Mouse (Mus musculus) cerebral cortex, adult 2 months (tissue): ENCODE results near the gene Phf19.

ENCODE experiments used
- WGBS: fragments of 180-500 bp; shearing (Covaris S2); methylation state at CpG from one replicate; pipeline ENCODE4 v1.1.7; 2018; 5-methylcytosine and 5-hydroxymethylcytosine counted together

Phf19 gene

GRCm38 (mm10) chr2:34913218-34914068, at the start of gene Phf19:
TSS of gene Phf19 (minus strand) at chr2:34914026.
- 2% methylated on average over 64 of the region's 64 CpGs for WGBS

- 80% methylated on average over 13 of the region's 13 CpGs for WGBS
These were observed 49.6 kb upstream of the Phf19 start for GRCm38 (mm10) chr2:34963371-34963956.

- 86% methylated on average over 9 of the region's 9 CpGs for WGBS
These were observed 49.1 kb upstream of the Phf19 start for GRCm38 (mm10) chr2:34962893-34963292.

- WGBS = 89% methylated on average over 2 of the region's 2 CpGs
These were observed 48.4 kb upstream of the Phf19 start for GRCm38 (mm10) chr2:34962211-34962610.

- 20% methylated on average over 20 of the region's 20 CpGs for WGBS
These were observed 47.7 kb upstream of the Phf19 start, which contains the start of gene Traf1 for GRCm38 (mm10) chr2:34961481-34962036. TSS of gene Traf1 (minus strand) at chr2:34961772.

- 64% methylated on average over 6 of the region's 6 CpGs for WGBS
These were observed 47.1 kb upstream of the Phf19 start for GRCm38 (mm10) chr2:34960966-34961365.

GRCm38 (mm10) chr2:34960466-34960865, 46.6 kb upstream of the Phf19 start:
- WGBS = 75% methylated on average over 5 of the region's 5 CpGs

- WGBS = 93% methylated on average over 7 of the region's 7 CpGs
These were observed 44.8 kb upstream of the Phf19 start for GRCm38 (mm10) chr2:34958582-34958981.

GRCm38 (mm10) chr2:34958036-34958435, 44.2 kb upstream of the Phf19 start:
- WGBS = 79% methylated on average over 7 of the region's 7 CpGs

GRCm38 (mm10) chr2:34957405-34957804, 43.6 kb upstream of the Phf19 start:
- WGBS = 77% methylated on average over 1 of the region's 1 CpGs

- 80% methylated on average over 5 of the region's 5 CpGs for whole genome bisulfite sequencing
These were observed 43.1 kb upstream of the Phf19 start for GRCm38 (mm10) chr2:34956941-34957340.

GRCm38 (mm10) chr2:34953547-34954116, 39.8 kb upstream of the Phf19 start:
- 63% methylated on average over 2 of the region's 2 CpGs for WGBS

- WGBS = 66% methylated on average over 4 of the region's 4 CpGs
These were observed 39.2 kb upstream of the Phf19 start for GRCm38 (mm10) chr2:34953018-34953417.

GRCm38 (mm10) chr2:34948622-34949021, 34.8 kb upstream of the Phf19 start:
- 57% methylated on average over 2 of the region's 2 CpGs for WGBS

- 62% methylated on average over 4 of the region's 4 CpGs for WGBS
These were observed 32.2 kb upstream of the Phf19 start for GRCm38 (mm10) chr2:34946046-34946445.

GRCm38 (mm10) chr2:34945580-34945979, 31.8 kb upstream of the Phf19 start:
- WGBS = 84% methylated on average over 4 of the region's 4 CpGs

- WGBS = 44% methylated on average over 8 of the region's 8 CpGs
These were observed 30.9 kb upstream of the Phf19 start for GRCm38 (mm10) chr2:34944761-34945160.

- WGBS = 80% methylated on average over 13 of the region's 13 CpGs
These were observed 29.8 kb upstream of the Phf19 start for GRCm38 (mm10) chr2:34943556-34944120.

- 76% methylated on average over 11 of the region's 11 CpGs for WGBS
These were observed 27.3 kb upstream of the Phf19 start for GRCm38 (mm10) chr2:34941061-34941675.

- 79% methylated on average over 5 of the region's 5 CpGs for WGBS
These were observed 26.4 kb upstream of the Phf19 start for GRCm38 (mm10) chr2:34940246-34940645.
